Mouse (Mus musculus): ENCODE results near the gene Fcgbp. TPM values are rescaled to one million over a fixed set of nuclear protein-coding genes. Genes with fewer than 3 reads are reported as not detected.

Gene Fcgbp
- polyA plus RNA-seq (2017; shearing (Covaris generic)): not detected

GRCm38 (mm10) chr7:28070531-28071298 lies at the start of gene Fcgbp:
Gene Fcgbp, plus strand, starts transcription at chr7:28071236.

GRCm38 (mm10) chr7:28049476-28050409 lies 21.3 kb upstream of the Fcgbp start, which contains the start of gene Psmc4:
Gene Psmc4, minus strand, starts transcription at chr7:28050101.

GRCm38 (mm10) chr7:28129166-28129565 lies 58.1 kb downstream of the Fcgbp start, which contains the start of gene 9530053A07Rik:
Gene 9530053A07Rik, plus strand, starts transcription at chr7:28129466.

GRCm38 (mm10) chr7:28169489-28170422 lies 98.7 kb downstream of the Fcgbp start, which contains the start of gene Fbl:
Gene Fbl, plus strand, starts transcription at chr7:28169710.

Other genes starting within 250 kb of the Fcgbp start
- gene Zfp59, start 232.6 kb upstream of the Fcgbp start, polyA plus RNA-seq (2017; shearing (Covaris generic)): 11.5 TPM
- gene Zfp607a, start 213.7 kb upstream of the Fcgbp start, polyA plus RNA-seq (2017; shearing (Covaris generic)): 13.5 TPM
- gene Zfp974, start 141.8 kb upstream of the Fcgbp start, polyA plus RNA-seq (2017; shearing (Covaris generic)): 15.0 TPM
- 14.0 TPM for gene Zfp780b, start 92.1 kb upstream of the Fcgbp start, polyA plus RNA-seq (2017; shearing (Covaris generic))
- gene Zfp850, start 57.1 kb upstream of the Fcgbp start, polyA plus RNA-seq (2017; shearing (Covaris generic)): 9.3 TPM
- gene Psmc4, start 21.1 kb upstream of the Fcgbp start, polyA plus RNA-seq (2017; shearing (Covaris generic)): 229 TPM
- 0.06 TPM for gene 9530053A07Rik, start 58.2 kb downstream of the Fcgbp start, polyA plus RNA-seq (2017; shearing (Covaris generic))
- 207 TPM for gene Fbl, start 98.5 kb downstream of the Fcgbp start, polyA plus RNA-seq (2017; shearing (Covaris generic))
- gene Dyrk1b, start 108.2 kb downstream of the Fcgbp start, polyA plus RNA-seq (2017; shearing (Covaris generic)): 8.9 TPM
- 0.56 TPM for gene Eid2, start 196.6 kb downstream of the Fcgbp start, polyA plus RNA-seq (2017; shearing (Covaris generic))
- gene Eid2b, start 206.5 kb downstream of the Fcgbp start, polyA plus RNA-seq (2017; shearing (Covaris generic)): 2.3 TPM
- not detected for gene Selenov, start 219.9 kb downstream of the Fcgbp start, polyA plus RNA-seq (2017; shearing (Covaris generic))
- gene Dll3, start 231.0 kb downstream of the Fcgbp start, polyA plus RNA-seq (2017; shearing (Covaris generic)): not detected
- 64.4 TPM for gene Timm50, start 240.8 kb downstream of the Fcgbp start, polyA plus RNA-seq (2017; shearing (Covaris generic))